Mouse (Mus musculus) bone marrow macrophage, adult 2 months (primary cell): Measurements from ENCODE around the gene Add1. TPM values are rescaled to one million over a fixed set of nuclear protein-coding genes. Genes with fewer than 3 reads are reported as not detected.
"Not testable (repeated sequence)": the region's sequence is repeated elsewhere in the genome, so short reads cannot be mapped to it uniquely, and the experiment has no call there.

ENCODE experiments used
- H3K27ac ChIP-seq: 2 replicates; pipeline ENCODE4 v1.5.1; 2012; ENCODE audit warnings: low read depth, low read length; ENCODE audit not compliant: insufficient read depth
- H3K4me1 ChIP-seq: 2 replicates; pipeline ENCODE4 v1.6.1; 2012; ENCODE audit warnings: low read length; ENCODE audit not compliant: control insufficient read depth, insufficient read depth
- H3K4me3 ChIP-seq: 2 replicates; pipeline ENCODE4 v1.5.1; 2012; ENCODE audit warnings: mild to moderate bottlenecking, low read length, moderate library complexity; ENCODE audit not compliant: insufficient read depth
- CTCF ChIP-seq: IDR thresholded peaks from 2 replicates; pipeline ENCODE4 v1.5.1; 2012; ENCODE audit warnings: low read depth, mild to moderate bottlenecking, low read length, moderate library complexity
- POLR2A ChIP-seq: IDR thresholded peaks from 2 replicates; pipeline ENCODE4 v1.6.1; 2012; ENCODE audit warnings: mild to moderate bottlenecking, low read depth, low read length, borderline replicate concordance
- polyA plus RNA-seq: library from polyadenylated mRNA; stranded (reverse); fragments of >200 nt; gene quantifications from 2 replicates; pipeline ENCODE4 v1.2.4, GENCODE M21; 2012; ENCODE audit not compliant: missing spikeins, insufficient read depth, insufficient read length

The Add1 gene
- polyA plus RNA-seq, 1 experiment, result 120 TPM

DNA sequence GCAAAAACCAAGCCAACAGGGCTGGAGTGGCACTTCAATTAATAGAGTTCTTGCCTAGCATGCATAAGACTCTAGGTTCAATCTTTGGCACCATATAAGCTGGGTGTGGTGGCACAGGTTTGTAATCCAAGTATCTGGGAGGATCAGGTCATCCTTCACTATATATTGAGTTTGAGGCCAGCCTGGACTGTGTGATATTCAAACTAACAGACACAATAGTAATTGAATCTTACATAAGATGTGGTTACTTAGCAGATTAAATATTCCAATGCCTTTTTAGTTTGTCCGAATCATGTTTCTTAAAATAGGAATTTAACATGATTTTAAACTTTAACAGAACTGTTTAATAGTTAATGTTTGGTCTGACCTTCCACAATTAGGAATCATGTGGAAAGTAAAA is 2.8 kb downstream of the Add1 start:
- Histone ChIP-seq H3K4me3 (no peak overlapping the region), H3K27ac (no peak overlapping the region), H3K4me1 (peaks cover 11% of the 10 kb centered on the region)
- TF ChIP-seq CTCF (no peak), POLR2A (no peak)

DNA sequence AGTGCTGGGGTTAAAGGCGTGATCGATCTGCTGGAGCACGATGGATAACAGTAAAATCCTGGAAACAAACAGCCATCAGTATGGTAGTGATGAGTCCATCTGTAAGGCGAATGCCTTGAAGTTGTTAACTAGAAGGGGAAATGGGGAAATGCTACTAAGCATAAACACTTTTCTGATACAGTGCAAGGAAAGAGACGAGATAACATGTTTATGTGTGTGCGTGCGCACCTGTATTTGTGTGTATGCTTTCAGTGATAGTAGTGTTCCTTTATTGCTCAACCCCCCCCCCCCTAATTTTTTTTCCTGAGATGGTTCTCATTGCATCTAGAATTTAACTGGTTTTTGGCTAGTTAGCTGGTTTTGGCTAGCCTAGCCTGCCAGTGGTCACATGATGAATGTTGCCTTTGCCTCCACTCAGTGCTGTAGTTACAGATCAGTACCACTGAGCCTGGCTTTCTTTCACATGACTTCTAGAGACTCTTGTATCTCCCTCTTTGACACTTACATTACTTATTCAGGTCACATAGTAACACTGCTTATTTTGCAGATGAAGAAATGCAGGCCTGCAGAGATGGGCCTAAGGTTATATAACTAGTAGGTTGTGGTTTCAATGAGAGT is 4.7 kb downstream of the Add1 start:
- Histone ChIP-seq H3K4me1 (peaks cover 25% of the 10 kb centered on the region), H3K27ac (no peak overlapping the region), H3K4me3 (no peak overlapping the region)
- TF ChIP-seq POLR2A (no peak), CTCF (no peak)

DNA sequence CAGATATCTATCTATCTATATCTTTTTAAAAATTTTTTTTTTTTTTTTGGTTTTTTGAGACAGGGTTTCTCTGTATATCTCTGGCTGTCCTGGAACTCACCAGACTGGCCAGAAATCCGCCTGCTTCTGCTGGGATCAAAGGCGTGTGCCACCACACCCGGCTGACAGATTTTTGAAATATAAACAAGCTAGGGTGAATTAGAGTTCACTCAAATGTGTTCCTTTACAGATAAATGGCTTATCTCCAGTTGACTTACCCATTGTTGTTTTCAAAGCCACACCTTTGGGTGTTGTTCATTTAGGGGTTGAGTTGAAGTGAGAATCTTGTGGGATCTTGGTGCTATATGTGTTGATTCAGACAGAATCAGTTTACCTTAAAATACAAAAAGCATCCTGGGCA is 5.9 kb downstream of the Add1 start:
- no peak for TF ChIP-seq POLR2A
- no peak for TF ChIP-seq CTCF
- peaks cover 33% of the 10 kb centered on the region for H3K4me1 ChIP-seq

DNA sequence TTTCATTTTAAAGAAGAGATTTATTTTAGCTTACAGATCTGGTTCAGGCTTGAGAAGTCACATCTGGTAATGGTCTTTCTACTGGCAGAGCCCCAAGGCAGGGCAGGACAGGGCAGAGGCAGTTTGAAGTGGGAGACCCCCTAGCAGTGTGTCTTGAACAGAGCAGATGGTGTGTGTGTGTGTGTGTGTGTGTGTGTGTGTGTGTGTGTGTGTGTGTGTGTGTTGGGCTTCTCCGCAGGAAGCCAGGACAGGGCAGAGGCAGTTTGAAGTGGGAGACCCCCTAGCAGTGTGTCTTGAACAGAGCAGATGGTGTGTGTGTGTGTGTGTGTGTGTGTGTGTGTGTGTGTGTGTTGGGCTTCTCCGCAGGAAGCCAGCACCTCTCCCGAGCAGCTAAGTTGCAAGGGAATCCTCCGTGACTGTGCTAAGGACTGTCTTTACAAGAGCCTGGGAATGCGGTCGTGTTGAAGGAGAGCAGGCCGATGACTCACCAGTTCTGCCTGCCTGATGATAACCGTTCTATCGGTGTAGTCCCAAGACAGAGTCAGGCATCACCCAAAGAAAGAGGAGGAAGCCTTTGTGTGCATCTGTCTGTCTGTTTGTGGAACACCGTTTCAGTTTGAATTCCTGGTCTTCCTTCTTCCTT is 8.3 kb downstream of the Add1 start:
- peaks cover 25% of the 10 kb centered on the region for H3K4me1 ChIP-seq
- H3K27ac ChIP-seq, H3K4me3 ChIP-seq: not testable (repeated sequence)

More for the DNA sequence above, 5.9 kb downstream of the Add1 start:
- no peak overlapping the region for H3K27ac ChIP-seq
- no peak overlapping the region for H3K4me3 ChIP-seq

DNA sequence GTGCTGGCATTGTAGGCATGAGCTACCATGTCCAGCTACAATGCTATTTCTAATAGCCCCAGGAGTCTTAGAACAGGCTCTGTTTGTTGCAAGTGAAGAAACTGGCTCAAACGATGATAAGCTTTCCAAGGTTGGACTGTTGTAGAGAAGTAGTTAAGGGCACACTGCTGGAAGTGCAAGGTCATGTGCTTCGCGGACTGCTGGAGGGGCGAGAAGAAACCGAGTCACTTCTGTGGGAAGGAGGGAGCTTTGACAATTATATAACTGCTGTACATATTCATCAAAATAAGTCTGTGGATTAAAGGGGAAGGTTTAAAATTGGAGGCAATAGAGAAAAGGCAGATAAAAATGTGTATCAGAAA is 8.8 kb downstream of the Add1 start:
- Histone ChIP-seq H3K4me3 (no peak overlapping the region), H3K27ac (no peak overlapping the region), H3K4me1 (peaks cover 25% of the 10 kb centered on the region)
- no peak for TF ChIP-seq POLR2A
- TF ChIP-seq CTCF, result no peak

DNA sequence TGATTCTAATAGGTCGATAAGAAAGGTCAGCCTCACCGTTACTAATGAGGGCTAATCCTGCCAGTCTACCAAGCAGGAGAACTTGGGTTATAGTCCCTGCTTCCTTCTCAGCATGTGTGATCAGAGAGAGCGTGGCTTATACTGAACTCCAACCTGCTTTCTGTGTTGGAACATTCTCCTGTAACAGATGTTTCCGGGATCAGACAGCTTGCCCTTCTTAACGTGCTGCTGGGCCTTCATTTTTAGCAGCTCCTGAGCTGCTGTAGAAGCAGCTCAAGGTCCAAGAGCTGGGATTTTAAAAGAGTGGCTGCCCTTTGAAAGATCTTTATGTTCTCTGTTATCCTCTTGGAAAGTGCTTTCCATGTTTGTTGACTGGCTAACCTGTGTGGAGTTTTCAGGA is 11.8 kb downstream of the Add1 start:
- TF ChIP-seq POLR2A (no peak), CTCF (no peak)
- H3K4me1 ChIP-seq, result peaks cover 22% of the 10 kb centered on the region
- H3K4me3 ChIP-seq, result no peak overlapping the region
- no peak overlapping the region for H3K27ac ChIP-seq

DNA sequence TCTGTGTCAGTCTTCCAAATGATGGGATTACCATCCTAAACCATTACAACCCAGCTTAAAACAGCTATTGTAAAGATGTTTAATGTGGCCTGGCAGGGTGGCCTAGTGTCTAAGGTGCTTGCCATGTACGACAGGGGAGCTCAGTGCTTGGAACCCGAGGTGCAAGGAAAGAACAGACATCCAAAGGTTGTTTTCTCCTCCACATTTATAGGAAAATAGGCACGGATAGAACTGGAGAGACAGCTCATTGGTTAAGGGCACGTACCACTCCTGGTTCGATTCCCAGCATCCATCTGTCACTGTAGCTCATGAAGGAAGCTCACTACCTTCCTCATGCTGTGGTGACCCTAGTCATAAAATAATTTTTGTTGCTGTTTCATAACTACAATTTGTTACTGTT is 14.4 kb downstream of the Add1 start:
- no peak for TF ChIP-seq CTCF
- TF ChIP-seq POLR2A, result no peak
- no peak overlapping the region for H3K4me3 ChIP-seq
- peaks cover 20% of the 10 kb centered on the region for H3K4me1 ChIP-seq
- H3K27ac ChIP-seq, result no peak overlapping the region

DNA sequence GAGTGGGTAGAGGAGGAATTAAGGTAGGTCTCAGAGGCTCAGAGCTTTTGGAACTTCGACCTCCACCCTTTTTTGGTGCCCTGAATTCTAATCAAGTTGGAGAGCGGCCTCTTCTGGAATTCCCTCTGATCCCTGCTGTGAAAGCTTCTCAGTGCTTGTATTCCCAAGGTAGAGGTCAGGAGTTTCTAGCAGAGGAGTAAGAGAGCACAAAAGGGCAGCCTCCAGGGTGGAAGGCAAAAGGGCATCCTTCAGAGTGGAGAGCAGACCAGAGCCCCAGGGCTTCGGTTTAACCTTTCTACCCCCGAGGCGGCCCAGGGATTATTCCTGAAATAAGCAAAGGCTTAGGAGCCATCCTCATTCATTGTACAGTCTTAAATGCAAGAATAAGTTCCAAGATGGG is 16.6 kb downstream of the Add1 start:
- H3K4me1 ChIP-seq, result peaks cover 12% of the 10 kb centered on the region
- TF ChIP-seq POLR2A (no peak), CTCF (no peak)
- no peak overlapping the region for H3K27ac ChIP-seq
- no peak overlapping the region for H3K4me3 ChIP-seq

DNA sequence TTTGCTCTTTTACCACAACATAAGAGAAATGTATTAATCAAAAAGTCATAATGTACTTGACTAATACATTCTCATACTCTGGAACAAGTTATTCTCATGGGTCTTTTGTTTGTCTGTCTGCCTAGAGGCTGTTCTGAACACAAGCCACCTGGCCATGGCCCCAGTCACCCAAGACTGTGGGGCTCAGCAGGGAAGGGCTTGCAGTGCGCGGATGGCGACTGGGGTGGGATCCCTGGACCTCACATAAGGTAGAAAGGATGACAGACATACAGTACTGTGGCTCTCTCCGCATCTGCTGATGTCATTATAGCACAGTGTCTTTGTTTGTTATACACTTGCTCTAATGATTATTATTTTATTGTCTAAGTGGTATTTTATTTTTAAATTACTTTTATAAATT is 17.2 kb downstream of the Add1 start:
- H3K4me3 ChIP-seq, result no peak overlapping the region
- H3K4me1 ChIP-seq, result peaks cover 12% of the 10 kb centered on the region
- TF ChIP-seq POLR2A, result no peak
- TF ChIP-seq CTCF, result no peak
- no peak overlapping the region for H3K27ac ChIP-seq

DNA sequence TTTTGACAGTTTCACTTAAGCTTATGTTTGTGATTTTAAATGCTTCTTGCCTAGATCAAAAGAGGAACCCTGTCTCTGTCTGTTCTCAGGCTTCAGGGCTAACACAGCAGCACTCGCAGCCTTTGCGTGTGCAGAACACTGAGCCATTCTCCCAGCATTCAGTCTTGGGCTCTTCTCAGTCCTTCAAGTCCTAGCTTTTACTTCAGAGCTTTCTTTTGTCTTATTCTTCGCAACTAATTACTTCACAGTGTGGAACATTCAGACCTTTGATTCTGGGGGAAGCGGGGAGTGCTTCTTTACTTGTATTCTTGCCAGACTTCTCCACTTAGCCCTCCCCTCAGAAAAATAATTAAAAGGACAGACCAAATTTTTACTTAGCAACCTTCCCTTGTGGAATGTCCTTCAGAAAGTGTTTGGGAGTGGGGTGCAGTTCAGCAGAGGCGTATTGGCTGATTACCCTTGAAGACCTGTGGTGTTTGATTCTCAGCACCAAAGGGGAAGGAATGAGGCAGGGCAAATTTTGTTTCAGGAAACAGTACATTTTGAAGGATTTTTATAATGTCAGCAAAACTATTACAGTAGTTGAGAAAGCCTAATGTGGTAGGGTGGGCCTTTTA is 18.0 kb downstream of the Add1 start:
- Histone ChIP-seq H3K4me3 (no peak overlapping the region), H3K27ac (peak overlapping the region; percentile 18; the same call in 1 of the 2 replicates), H3K4me1 (peaks cover 12% of the 10 kb centered on the region)
- TF ChIP-seq POLR2A, result no peak
- no peak for TF ChIP-seq CTCF

DNA sequence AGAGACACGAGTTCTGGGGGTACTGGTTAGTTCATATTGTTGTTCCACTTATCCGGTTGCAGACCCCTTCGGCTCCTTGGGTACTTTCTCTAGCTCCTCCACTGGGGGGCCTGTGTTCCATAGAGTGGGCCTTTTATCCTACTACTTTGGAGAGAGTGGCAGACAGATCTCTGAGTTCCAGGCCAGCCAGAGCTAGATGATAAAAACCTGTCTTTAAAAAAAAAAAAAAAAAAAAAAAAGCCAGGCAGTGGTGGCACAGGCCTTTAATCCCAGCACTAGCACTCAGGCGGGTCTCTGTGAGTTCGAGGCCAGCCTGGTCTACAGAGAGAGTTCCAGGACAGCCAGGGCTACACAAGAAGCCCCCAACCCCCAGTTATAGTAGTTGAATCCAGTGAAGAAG is 18.8 kb downstream of the Add1 start:
- H3K4me3 ChIP-seq, H3K27ac ChIP-seq: not testable (repeated sequence)

More for the DNA sequence above, 18.8 kb downstream of the Add1 start:
- H3K4me1 ChIP-seq, result peaks cover 12% of the 10 kb centered on the region
